Mouse (Mus musculus): ENCODE results near the gene Kcnmb4. TPM values are rescaled to one million over a fixed set of nuclear protein-coding genes. Genes with fewer than 3 reads are reported as not detected.

The Kcnmb4 gene
- total and polyA plus RNA-seq, 2 experiments from 2014 or later, result 21.7 to 67.6 TPM

DNA sequence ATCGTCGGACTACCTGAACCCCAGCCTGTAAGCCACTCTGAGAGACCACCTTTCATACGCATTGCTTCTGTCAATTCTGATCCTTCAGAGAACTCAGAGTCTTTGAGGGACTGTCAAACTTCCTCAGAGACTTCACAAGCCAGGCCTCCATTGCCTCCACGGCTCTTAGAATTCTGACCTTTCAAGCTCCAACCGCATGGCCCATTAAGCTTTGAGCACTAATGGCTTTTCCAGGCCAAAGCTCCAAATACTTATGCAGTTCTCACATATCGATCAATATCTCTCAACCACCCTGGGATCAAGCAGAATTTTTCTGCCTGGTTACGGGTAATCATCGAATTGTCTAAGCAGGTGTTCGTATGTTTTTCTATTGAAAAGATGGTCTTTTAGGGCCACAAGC lies 12.2 kb downstream of the Kcnmb4 start:
- WGBS, result 91% methylated on average over 9 of the region's 9 CpGs
- Histone ChIP-seq H3K4me1 (ENCODE audit: insufficient read depth, low read length) (no peaks in the 10 kb centered on the region), H3K9me3 (ENCODE audit: low read length) (no peaks in the 10 kb centered on the region), H3K4me2 (ENCODE audit: low read depth, low read length, poor library complexity, severe bottlenecking) (no peak overlapping the region), H3K4me3 (ENCODE audit: low read depth, low read length) (no peak overlapping the region), H3K9ac (replicated peaks; ENCODE audit: low read length, poor library complexity, severe bottlenecking) (no peak overlapping the region), H3K36me3 (ENCODE audit: insufficient read depth, low read length) (no peaks in the 10 kb centered on the region), H3K27ac (ENCODE audit: low read depth, low read length) (no peak overlapping the region), H3K27me3 (ENCODE audit: insufficient read depth, low read length) (no peaks in the 10 kb centered on the region)
- no peak for DNase-seq (ENCODE audit: low spot score)
- no peak for ATAC-seq (ENCODE audit: low FRiP score)
- no peak for TF ChIP-seq CTCF (IDR thresholded peaks at IDR 0.05)

GRCm38 (mm10) chr10:116458786-116459185 lies 14.9 kb downstream of the Kcnmb4 start:
- no peak for DNase-seq (ENCODE audit: low spot score)
- Histone ChIP-seq H3K9ac (replicated peaks; ENCODE audit: low read length, poor library complexity, severe bottlenecking) (no peak overlapping the region), H3K4me1 (ENCODE audit: insufficient read depth, low read length) (no peaks in the 10 kb centered on the region), H3K36me3 (ENCODE audit: insufficient read depth, low read length) (no peaks in the 10 kb centered on the region), H3K27me3 (ENCODE audit: insufficient read depth, low read length) (no peaks in the 10 kb centered on the region), H3K9me3 (ENCODE audit: low read length) (no peaks in the 10 kb centered on the region), H3K4me3 (ENCODE audit: low read depth, low read length) (no peak overlapping the region), H3K27ac (ENCODE audit: low read depth, low read length) (no peak overlapping the region), H3K4me2 (ENCODE audit: low read depth, low read length, poor library complexity, severe bottlenecking) (no peak overlapping the region)
- 97% methylated on average over 9 of the region's 9 CpGs for WGBS
- TF ChIP-seq CTCF (IDR thresholded peaks at IDR 0.05), result no peak
- ATAC-seq (ENCODE audit: low FRiP score), result no peak

DNA sequence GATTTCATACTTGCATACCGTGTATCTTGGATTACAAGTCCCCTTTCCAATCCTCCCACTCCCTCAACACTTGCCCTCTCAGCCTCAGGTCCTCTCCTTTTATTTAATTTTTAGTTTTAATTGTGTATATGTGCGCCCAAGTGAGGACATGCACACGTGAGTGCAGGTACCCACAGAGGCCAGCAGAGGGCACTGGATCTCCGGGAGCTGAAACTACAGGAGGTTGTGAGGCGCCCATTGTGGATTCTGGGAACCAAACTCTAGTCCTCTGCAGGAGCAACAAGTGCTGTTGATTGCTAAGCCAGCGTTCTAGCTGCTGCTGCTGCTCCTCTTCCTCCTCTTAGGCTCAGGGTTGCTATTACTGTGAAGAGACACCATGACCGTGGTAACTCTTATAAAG lies 20.9 kb downstream of the Kcnmb4 start:
- Histone ChIP-seq H3K4me3 (ENCODE audit: low read depth, low read length) (no peak overlapping the region), H3K4me1 (ENCODE audit: insufficient read depth, low read length) (no peaks in the 10 kb centered on the region), H3K27me3 (ENCODE audit: insufficient read depth, low read length) (no peaks in the 10 kb centered on the region), H3K9ac (replicated peaks; ENCODE audit: low read length, poor library complexity, severe bottlenecking) (no peak overlapping the region), H3K36me3 (ENCODE audit: insufficient read depth, low read length) (no peaks in the 10 kb centered on the region), H3K4me2 (ENCODE audit: low read depth, low read length, poor library complexity, severe bottlenecking) (no peak overlapping the region), H3K9me3 (ENCODE audit: low read length) (no peaks in the 10 kb centered on the region), H3K27ac (ENCODE audit: low read depth, low read length) (no peak overlapping the region)
- ATAC-seq (ENCODE audit: low FRiP score), result no peak
- no peak for DNase-seq (ENCODE audit: low spot score)
- TF ChIP-seq CTCF (IDR thresholded peaks at IDR 0.05), result peak; percentile 15; the same call in 1 of the 2 replicates
- 95% methylated on average over 7 of the region's 7 CpGs for WGBS

GRCm38 (mm10) chr10:116450621-116451020 lies 23.1 kb downstream of the Kcnmb4 start:
- no peak for ATAC-seq (ENCODE audit: low FRiP score)
- Histone ChIP-seq H3K9ac (replicated peaks; ENCODE audit: low read length, poor library complexity, severe bottlenecking) (no peak overlapping the region), H3K4me3 (ENCODE audit: low read depth, low read length) (no peak overlapping the region), H3K27me3 (ENCODE audit: insufficient read depth, low read length) (no peaks in the 10 kb centered on the region), H3K36me3 (ENCODE audit: insufficient read depth, low read length) (no peaks in the 10 kb centered on the region), H3K4me1 (ENCODE audit: insufficient read depth, low read length) (no peaks in the 10 kb centered on the region), H3K9me3 (ENCODE audit: low read length) (no peaks in the 10 kb centered on the region), H3K4me2 (ENCODE audit: low read depth, low read length, poor library complexity, severe bottlenecking) (no peak overlapping the region), H3K27ac (ENCODE audit: low read depth, low read length) (no peak overlapping the region)
- DNase-seq (ENCODE audit: low spot score), result no peak
- TF ChIP-seq CTCF (IDR thresholded peaks at IDR 0.05), result no peak
- WGBS, result 79% methylated on average over 9 of the region's 9 CpGs

GRCm38 (mm10) chr10:116448166-116448565 lies 25.5 kb downstream of the Kcnmb4 start:
- WGBS, result 97% methylated on average over 12 of the region's 12 CpGs
- H3K4me2 ChIP-seq (ENCODE audit: low read depth, low read length, poor library complexity, severe bottlenecking), result no peak overlapping the region
- TF ChIP-seq CTCF (IDR thresholded peaks at IDR 0.05), result no peak

DNA sequence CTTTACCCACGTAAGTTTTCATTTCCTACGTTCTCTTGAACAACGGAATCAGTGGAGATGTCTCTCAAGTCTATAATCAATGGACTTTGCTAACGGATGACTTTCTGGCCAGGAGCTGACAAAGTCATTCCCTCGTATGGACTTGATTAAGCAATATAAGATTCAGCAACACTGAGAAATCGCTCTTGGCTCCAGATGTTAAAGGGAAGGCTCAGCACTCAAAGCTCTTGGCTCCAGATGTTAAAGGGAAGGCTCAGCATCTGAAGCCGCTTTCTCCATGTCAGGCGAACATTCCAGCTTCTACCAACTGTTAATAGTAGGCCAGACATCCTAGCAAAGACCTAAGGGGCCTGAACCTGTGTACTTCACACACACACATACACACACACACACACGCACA lies 26.5 kb downstream of the Kcnmb4 start:
- Histone ChIP-seq H3K27me3 (ENCODE audit: insufficient read depth, low read length) (no peaks in the 10 kb centered on the region), H3K4me1 (ENCODE audit: insufficient read depth, low read length) (no peaks in the 10 kb centered on the region), H3K4me3 (ENCODE audit: low read depth, low read length) (no peak overlapping the region), H3K27ac (ENCODE audit: low read depth, low read length) (no peak overlapping the region), H3K36me3 (ENCODE audit: insufficient read depth, low read length) (0 out of 2 replicates have a peak, but pooled peaks cover 2% of the 10 kb centered on the region), H3K4me2 (ENCODE audit: low read depth, low read length, poor library complexity, severe bottlenecking) (no peak overlapping the region), H3K9me3 (ENCODE audit: low read length) (no peaks in the 10 kb centered on the region), H3K9ac (replicated peaks; ENCODE audit: low read length, poor library complexity, severe bottlenecking) (no peak overlapping the region)
- no peak for TF ChIP-seq CTCF (IDR thresholded peaks at IDR 0.05)
- ATAC-seq (ENCODE audit: low FRiP score), result no peak
- WGBS, result 92% methylated on average over 9 of the region's 9 CpGs
- DNase-seq (ENCODE audit: low spot score), result no peak

More at GRCm38 (mm10) chr10:116448166-116448565, 25.5 kb downstream of the Kcnmb4 start:
- DNase-seq (ENCODE audit: low spot score) (no peak), ATAC-seq (ENCODE audit: low FRiP score) (no peak)
- H3K27ac ChIP-seq (ENCODE audit: low read depth, low read length), result no peak overlapping the region
- H3K9ac ChIP-seq (replicated peaks; ENCODE audit: low read length, poor library complexity, severe bottlenecking), result no peak overlapping the region
- no peaks in the 10 kb centered on the region for H3K9me3 ChIP-seq (ENCODE audit: low read length)
- 0 out of 2 replicates have a peak, but pooled peaks cover 2% of the 10 kb centered on the region for H3K36me3 ChIP-seq (ENCODE audit: insufficient read depth, low read length)
- no peaks in the 10 kb centered on the region for H3K4me1 ChIP-seq (ENCODE audit: insufficient read depth, low read length)
- H3K27me3 ChIP-seq (ENCODE audit: insufficient read depth, low read length), result no peaks in the 10 kb centered on the region
- H3K4me3 ChIP-seq (ENCODE audit: low read depth, low read length), result no peak overlapping the region
